Mouse (Mus musculus) right cerebral cortex, postnatal 10 days (tissue): ENCODE measurements around the gene Tgm2.

Experiments
- DNase-seq, 2 experiments: peaks; one replicate each; pipeline ENCODE4 v3.0.0; 2021; ENCODE audit warnings: low spot score in 2 of 2

Tgm2 gene

DNA sequence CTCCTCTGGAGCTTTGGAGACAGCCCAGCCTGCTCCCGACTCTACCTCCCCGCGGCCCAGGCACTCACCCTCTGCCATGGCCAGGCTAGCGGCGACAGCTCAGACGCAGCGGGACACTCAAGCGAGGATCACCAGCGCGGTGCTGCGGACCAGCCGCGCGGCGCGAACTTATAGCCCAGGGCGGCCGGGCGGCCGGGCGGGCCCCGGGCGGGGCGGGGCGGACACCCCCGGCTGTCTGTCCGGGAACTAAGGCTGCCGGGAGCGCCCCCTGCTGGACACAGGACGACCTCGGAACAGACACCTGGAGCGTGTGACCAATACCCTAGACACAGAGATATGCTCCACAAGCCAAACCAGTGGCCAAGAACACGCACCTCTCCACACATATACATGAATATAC is at the start of gene Tgm2:
Tgm2 (minus strand) TSS at position 214 of the 400 bp plus-strand sequence.
- peak; percentile 60 to 78 for DNase-seq

DNA sequence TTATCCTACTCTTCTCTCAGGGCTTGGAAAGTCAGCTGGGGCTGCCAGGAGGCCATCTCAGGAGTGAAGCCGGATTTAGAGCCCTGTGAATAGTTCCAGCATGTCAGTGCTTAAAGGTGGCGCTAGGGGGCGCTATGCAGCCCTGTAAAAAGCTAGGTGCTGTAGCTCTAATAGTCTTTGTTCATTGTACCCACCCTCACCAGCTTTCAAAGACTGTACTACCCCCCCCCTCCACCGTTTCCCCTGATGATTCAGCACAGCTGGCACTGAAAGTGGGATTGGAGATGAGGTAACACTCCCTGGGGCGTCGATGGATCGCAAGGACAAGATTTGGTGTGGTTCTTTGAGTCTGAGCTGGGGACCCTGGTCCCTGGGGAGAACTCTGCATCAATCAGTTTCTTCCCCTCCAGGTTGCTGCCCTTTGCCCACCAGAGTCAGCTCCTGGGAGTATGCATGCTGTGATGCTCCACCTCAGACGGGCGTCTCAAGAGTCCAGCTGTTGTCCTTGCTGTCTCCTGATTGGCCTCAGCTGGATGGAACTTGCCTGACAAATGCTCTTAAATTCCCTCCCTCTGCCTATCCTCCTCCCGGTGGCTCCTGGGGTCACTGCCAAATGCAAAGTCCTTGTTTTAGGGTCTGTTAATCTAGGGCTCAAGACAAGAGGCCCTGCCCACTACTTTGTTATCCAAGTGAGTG is 48.9 kb upstream of the Tgm2 start:
- peak in 1 of 2 experiments; percentile 64 for DNase-seq

GRCm38 (mm10) chr2:158193611-158194336 is 47.5 kb upstream of the Tgm2 start:
- DNase-seq = peak in 1 of 2 experiments; percentile 48

GRCm38 (mm10) chr2:158191098-158191497 is 44.9 kb upstream of the Tgm2 start:
- DNase-seq = no peak

- DNase-seq = no peak
These were observed 43.2 kb upstream of the Tgm2 start for GRCm38 (mm10) chr2:158189451-158189850.

- DNase-seq = no peak
These were observed 40.1 kb upstream of the Tgm2 start for GRCm38 (mm10) chr2:158186206-158186871.

DNA sequence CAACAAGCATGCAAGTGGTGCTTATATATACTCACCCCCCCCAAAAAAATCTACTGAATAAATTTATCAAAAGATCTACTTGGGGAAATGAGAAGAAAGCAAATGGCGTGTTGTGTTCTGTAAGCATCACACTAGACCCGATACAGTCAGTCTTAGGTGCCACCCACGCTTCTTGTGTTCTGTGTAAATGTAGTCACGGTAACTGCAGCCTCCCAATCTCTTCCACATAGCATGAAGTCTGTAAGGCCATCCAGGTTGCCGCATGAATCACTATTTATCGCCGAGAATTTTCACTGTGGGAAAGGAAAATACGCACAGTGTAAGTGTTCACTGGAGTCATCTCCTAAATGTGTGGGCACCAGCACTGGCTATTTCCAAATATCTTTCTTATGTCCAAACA is 37.0 kb upstream of the Tgm2 start:
- DNase-seq = no peak

DNA sequence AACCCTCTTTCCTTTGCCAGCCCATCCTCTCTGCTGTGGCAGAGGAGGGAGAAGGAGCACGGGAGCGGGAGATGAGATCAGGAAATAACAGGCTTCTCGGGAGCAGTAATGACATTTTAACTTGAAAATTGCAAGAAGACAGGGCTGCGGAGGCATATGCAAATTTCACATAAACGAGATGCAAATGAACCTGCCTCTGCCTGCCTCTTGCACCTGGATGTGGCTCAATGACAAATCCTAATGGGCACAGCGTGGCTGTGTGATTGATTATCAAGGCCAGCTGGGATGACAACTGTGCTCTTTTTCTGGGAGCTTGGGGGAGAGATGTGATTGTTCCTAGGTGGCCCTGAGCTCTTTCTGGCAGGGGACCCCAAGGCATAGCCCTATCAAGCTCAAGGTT is 35.7 kb upstream of the Tgm2 start:
- DNase-seq = peak in 1 of 2 experiments; percentile 56

GRCm38 (mm10) chr2:158180797-158181196 is 34.6 kb upstream of the Tgm2 start:
- DNase-seq = peak in 1 of 2 experiments; percentile 74

DNA sequence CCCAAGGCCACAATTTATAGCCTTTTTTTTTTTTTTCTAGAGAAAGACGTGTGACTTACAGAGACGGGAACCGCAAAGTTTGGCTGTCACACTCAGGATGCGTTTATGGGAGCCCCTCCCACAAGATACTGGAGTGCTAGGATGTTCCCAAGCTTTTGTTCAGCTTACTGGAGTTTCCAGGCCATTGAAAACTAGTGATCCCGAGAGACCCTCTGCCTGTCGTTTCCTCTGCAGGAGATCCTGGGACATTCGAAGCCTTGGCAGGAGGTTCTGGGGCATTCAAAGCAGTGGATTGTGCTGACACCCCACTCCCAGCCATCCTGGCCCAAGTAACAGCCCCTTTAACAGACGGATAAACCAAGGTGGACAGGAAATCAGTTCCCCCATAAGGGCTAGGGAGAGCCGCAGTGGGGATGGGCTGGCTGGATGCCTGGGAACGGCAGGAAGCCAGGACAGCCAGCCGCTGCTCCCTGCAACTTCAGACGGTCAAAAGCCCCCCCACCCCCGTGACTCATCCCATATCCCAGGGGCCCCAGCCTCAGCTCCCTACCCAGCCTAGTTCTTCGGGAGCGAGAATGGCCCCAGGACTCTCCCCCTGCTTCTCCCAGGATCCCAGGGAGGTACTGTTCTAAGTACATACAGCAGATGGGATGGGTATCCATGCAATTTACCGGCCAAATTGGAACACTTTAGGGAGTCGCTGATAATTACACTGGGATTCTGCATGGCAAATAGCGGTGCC is 33.3 kb upstream of the Tgm2 start:
- no peak for DNase-seq

DNA sequence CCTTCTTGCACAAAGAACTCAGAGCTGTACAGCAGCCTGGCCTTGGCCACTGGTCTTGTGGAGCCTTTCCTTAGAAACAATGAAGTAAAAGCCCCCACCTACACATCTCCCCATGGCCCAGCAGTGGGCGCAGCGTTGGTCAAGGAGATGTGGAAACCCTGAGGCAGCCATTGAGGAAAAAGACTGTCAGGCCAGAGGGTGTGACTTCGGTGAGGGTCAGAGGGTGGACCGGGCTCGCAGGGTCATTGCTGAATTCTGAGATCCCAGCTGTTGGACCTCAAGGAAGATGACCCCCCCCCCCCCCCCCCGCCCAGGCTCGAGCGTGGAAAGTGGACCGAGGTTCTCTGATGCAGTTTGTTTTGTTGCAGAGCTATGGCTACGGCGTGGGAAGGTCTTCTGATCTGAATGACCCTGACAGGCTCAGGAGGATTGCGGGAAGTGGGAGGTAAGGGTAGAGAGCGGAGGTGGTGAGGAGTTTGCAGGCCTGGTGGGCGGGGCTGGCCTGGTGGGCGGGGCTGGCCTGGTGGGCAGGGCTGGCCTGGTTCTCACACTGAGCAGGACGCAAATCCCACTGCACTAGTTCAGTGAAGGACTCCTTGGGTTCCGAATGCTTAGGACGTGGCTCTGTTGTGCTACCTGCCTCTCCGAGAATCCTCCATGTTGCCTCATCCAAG is 32.6 kb upstream of the Tgm2 start:
- peak in 1 of 2 experiments; percentile 51 for DNase-seq

DNA sequence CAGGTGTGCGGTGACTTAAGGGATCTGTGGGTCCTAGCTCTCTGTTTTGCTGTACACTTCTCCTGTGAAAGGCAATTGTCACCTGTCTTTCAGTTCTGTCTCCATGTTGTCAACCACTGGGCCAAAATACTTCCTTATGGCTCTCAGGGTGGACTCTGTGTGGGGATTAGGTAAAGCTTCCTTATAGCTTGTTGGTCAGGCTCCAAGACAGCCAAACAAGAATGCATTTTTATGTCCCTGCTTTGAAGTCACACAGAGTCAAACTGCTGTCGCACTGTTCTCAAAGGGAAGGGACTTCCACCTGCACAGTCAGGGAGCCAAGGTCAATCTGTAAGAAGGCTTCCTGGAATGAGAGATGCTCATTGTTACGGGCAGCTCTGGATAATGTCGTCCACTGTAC is 31.9 kb upstream of the Tgm2 start:
- DNase-seq = no peak

DNA sequence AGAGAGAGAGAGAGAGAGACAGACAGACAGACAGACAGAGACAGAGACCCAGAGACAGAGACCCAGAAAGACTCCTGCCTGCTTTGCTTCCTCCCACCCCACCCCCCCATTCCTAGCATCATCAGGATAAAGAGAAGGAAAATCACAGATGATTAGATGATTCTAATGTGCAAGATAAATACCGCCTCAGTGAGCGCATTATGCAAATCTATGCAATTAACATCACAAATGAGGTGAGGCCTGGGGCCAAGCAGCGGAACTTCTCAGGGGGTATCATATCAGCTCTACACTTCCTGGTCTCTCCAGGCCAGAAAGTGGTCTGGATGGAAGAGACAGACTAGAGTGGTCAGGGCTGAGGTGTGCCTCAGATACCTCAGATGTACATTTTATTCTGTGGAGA is 31.3 kb upstream of the Tgm2 start:
- no peak for DNase-seq

DNA sequence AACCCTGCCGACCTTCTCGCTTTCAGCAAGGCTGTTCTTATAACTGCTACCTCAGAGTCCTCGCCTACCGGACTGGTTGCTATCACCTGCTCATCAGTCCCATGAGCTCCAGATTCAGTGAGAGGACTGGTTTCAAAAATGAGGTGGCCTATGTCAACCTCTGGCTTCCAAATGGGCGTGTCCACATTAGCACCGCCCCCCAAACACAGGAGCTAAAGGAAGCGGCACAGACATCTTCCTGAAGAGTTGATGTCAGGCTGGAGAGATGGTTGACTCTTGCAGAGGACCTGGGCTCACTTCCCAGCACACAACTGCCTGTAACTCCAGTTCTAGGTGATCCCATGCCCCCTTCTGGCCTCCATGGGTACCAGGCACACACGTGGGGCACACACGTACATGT is 30.5 kb upstream of the Tgm2 start:
- DNase-seq = no peak

GRCm38 (mm10) chr2:158175433-158175832 is 29.2 kb upstream of the Tgm2 start:
- no peak for DNase-seq

GRCm38 (mm10) chr2:158174958-158175357 is 28.7 kb upstream of the Tgm2 start:
- DNase-seq = no peak

- DNase-seq = peak in 1 of 2 experiments; percentile 48
These were observed 28.2 kb upstream of the Tgm2 start for GRCm38 (mm10) chr2:158174438-158174837.

- no peak for DNase-seq
These were observed 24.2 kb upstream of the Tgm2 start for GRCm38 (mm10) chr2:158170394-158170793.

- DNase-seq = no peak
These were observed 23.5 kb upstream of the Tgm2 start for GRCm38 (mm10) chr2:158169771-158170170.

- DNase-seq = no peak
These were observed 23.1 kb upstream of the Tgm2 start for GRCm38 (mm10) chr2:158169351-158169750.

DNA sequence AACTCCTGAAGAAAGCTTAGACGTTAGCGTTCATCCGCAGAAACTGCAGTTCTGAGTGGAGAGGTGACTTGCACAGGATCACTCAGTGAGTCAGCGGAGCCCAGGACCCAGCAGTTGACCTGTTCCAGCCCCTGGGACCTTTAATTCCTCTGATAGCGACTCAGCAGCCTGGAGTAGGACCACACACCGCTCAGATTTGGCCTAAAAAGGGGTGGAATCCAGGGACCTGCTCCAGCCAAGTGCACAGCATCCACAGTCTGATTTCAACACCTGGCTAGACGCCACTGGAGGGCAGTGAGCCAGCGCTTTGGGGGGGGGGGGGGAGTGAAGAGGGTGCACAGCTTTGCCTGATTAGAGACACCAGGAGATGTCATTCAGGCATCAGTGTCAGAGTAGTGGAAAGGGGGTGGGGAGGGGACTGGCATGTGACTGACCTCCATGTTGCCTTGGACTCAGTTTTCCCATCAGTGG is 22.5 kb upstream of the Tgm2 start:
- DNase-seq = no peak
